Mouse (Mus musculus): Measurements from ENCODE around the gene Rnf151. TPM values are rescaled to one million over a fixed set of nuclear protein-coding genes. Genes with fewer than 3 reads are reported as not detected.

Gene Rnf151
- total and polyA plus RNA-seq, 2 experiments from 2014 or later = not detected

Other genes with a start within 250 kb of the Rnf151 start
Only the 30 nearest of the 33 such genes appear.
- gene Mlst8, start 239.0 kb downstream of the Rnf151 start, total RNA-seq (2014; rRNA removed) = 51.8 and 60.8 TPM in 2 replicates
- gene Mlst8, start 239.0 kb downstream of the Rnf151 start, polyA plus RNA-seq (2015; fragmentation: Nextera tagmentation; extraction: Ambion mirVana) = 28.4 and 29.5 TPM in 2 replicates
- 151 and 153 TPM in 2 replicates for gene Caskin1, start 229.5 kb downstream of the Rnf151 start, total RNA-seq (2014; rRNA removed)
- gene Caskin1, start 229.5 kb downstream of the Rnf151 start, polyA plus RNA-seq (2015; fragmentation: Nextera tagmentation; extraction: Ambion mirVana) = 43.9 and 47.5 TPM in 2 replicates
- gene Traf7, start 190.1 kb downstream of the Rnf151 start, total RNA-seq (2014; rRNA removed) = 175 and 179 TPM in 2 replicates
- gene Traf7, start 190.1 kb downstream of the Rnf151 start, polyA plus RNA-seq (2015; fragmentation: Nextera tagmentation; extraction: Ambion mirVana) = 71.4 and 73.6 TPM in 2 replicates
- gene Rab26, start 183.9 kb downstream of the Rnf151 start, total RNA-seq (2014; rRNA removed) = 4.4 and 7.6 TPM in 2 replicates
- 15.5 and 17.7 TPM in 2 replicates for gene Rab26, start 183.9 kb downstream of the Rnf151 start, polyA plus RNA-seq (2015; fragmentation: Nextera tagmentation; extraction: Ambion mirVana)
- gene Pkd1, start 168.2 kb downstream of the Rnf151 start, total RNA-seq (2014; rRNA removed) = 73.6 and 84.3 TPM in 2 replicates
- gene Pkd1, start 168.2 kb downstream of the Rnf151 start, polyA plus RNA-seq (2015; fragmentation: Nextera tagmentation; extraction: Ambion mirVana) = 13.6 and 14.5 TPM in 2 replicates
- gene Tsc2, start 85.4 kb downstream of the Rnf151 start, total RNA-seq (2014; rRNA removed) = 106 and 114 TPM in 2 replicates
- gene Tsc2, start 85.4 kb downstream of the Rnf151 start, polyA plus RNA-seq (2015; fragmentation: Nextera tagmentation; extraction: Ambion mirVana) = 56.6 and 61.7 TPM in 2 replicates
- gene Nthl1, start 85.4 kb downstream of the Rnf151 start, total RNA-seq (2014; rRNA removed) = 4.5 and 6.2 TPM in 2 replicates
- gene Nthl1, start 85.4 kb downstream of the Rnf151 start, polyA plus RNA-seq (2015; fragmentation: Nextera tagmentation; extraction: Ambion mirVana) = 6.0 and 7.2 TPM in 2 replicates
- 61.7 and 62.8 TPM in 2 replicates for gene Slc9a3r2, start 67.7 kb downstream of the Rnf151 start, total RNA-seq (2014; rRNA removed)
- gene Slc9a3r2, start 67.7 kb downstream of the Rnf151 start, polyA plus RNA-seq (2015; fragmentation: Nextera tagmentation; extraction: Ambion mirVana) = 52.1 and 52.7 TPM in 2 replicates
- not detected in 2 replicates for gene Npw, start 59.6 kb downstream of the Rnf151 start, total RNA-seq (2014; rRNA removed)
- 0.59 and 0.86 TPM in 2 replicates for gene Npw, start 59.6 kb downstream of the Rnf151 start, polyA plus RNA-seq (2015; fragmentation: Nextera tagmentation; extraction: Ambion mirVana)
- 36.4 and 40.0 TPM in 2 replicates for gene Zfp598, start 48.4 kb downstream of the Rnf151 start, total RNA-seq (2014; rRNA removed)
- 15.7 and 16.4 TPM in 2 replicates for gene Zfp598, start 48.4 kb downstream of the Rnf151 start, polyA plus RNA-seq (2015; fragmentation: Nextera tagmentation; extraction: Ambion mirVana)
- gene Syngr3, start 28.1 kb downstream of the Rnf151 start, total RNA-seq (2014; rRNA removed) = 330 and 376 TPM in 2 replicates
- gene Syngr3, start 28.1 kb downstream of the Rnf151 start, polyA plus RNA-seq (2015; fragmentation: Nextera tagmentation; extraction: Ambion mirVana) = 334 and 375 TPM in 2 replicates
- 28.0 and 44.3 TPM in 2 replicates for gene Gfer, start 21.9 kb downstream of the Rnf151 start, total RNA-seq (2014; rRNA removed)
- gene Gfer, start 21.9 kb downstream of the Rnf151 start, polyA plus RNA-seq (2015; fragmentation: Nextera tagmentation; extraction: Ambion mirVana) = 36.7 and 39.4 TPM in 2 replicates
- gene Noxo1, start 21.8 kb downstream of the Rnf151 start, total RNA-seq (2014; rRNA removed) = 7.2 and 11.1 TPM in 2 replicates
- gene Noxo1, start 21.8 kb downstream of the Rnf151 start, polyA plus RNA-seq (2015; fragmentation: Nextera tagmentation; extraction: Ambion mirVana) = 1.9 and 2.1 TPM in 2 replicates
- 44.0 and 56.4 TPM in 2 replicates for gene Tbl3, start 10.4 kb downstream of the Rnf151 start, total RNA-seq (2014; rRNA removed)
- 38.2 and 46.7 TPM in 2 replicates for gene Tbl3, start 10.4 kb downstream of the Rnf151 start, polyA plus RNA-seq (2015; fragmentation: Nextera tagmentation; extraction: Ambion mirVana)
- 2,209 and 2,389 TPM in 2 replicates for gene Rps2, start 53 bp upstream of the Rnf151 start, total RNA-seq (2014; rRNA removed)
- 749 and 802 TPM in 2 replicates for gene Rps2, start 53 bp upstream of the Rnf151 start, polyA plus RNA-seq (2015; fragmentation: Nextera tagmentation; extraction: Ambion mirVana)
- gene Ndufb10, start 6.4 kb upstream of the Rnf151 start, total RNA-seq (2014; rRNA removed) = 150 and 170 TPM in 2 replicates
- 344 and 349 TPM in 2 replicates for gene Ndufb10, start 6.4 kb upstream of the Rnf151 start, polyA plus RNA-seq (2015; fragmentation: Nextera tagmentation; extraction: Ambion mirVana)
- gene Rpl3l, start 9.8 kb upstream of the Rnf151 start, total RNA-seq (2014; rRNA removed) = not detected in 2 replicates
- gene Rpl3l, start 9.8 kb upstream of the Rnf151 start, polyA plus RNA-seq (2015; fragmentation: Nextera tagmentation; extraction: Ambion mirVana) = 0.21 and 0.37 TPM in 2 replicates
- 9.6 and 14.1 TPM in 2 replicates for gene Msrb1, start 18.6 kb upstream of the Rnf151 start, total RNA-seq (2014; rRNA removed)
- gene Msrb1, start 18.6 kb upstream of the Rnf151 start, polyA plus RNA-seq (2015; fragmentation: Nextera tagmentation; extraction: Ambion mirVana) = 20.6 and 22.6 TPM in 2 replicates
- 0.49 TPM in 1 of 2 replicates, not detected in the other for gene Hs3st6, start 34.9 kb upstream of the Rnf151 start, total RNA-seq (2014; rRNA removed)
- gene Hs3st6, start 34.9 kb upstream of the Rnf151 start, polyA plus RNA-seq (2015; fragmentation: Nextera tagmentation; extraction: Ambion mirVana) = 0.22 and 0.50 TPM in 2 replicates
- not detected in 2 replicates for gene Meiob, start 86.2 kb upstream of the Rnf151 start, total RNA-seq (2014; rRNA removed)
- gene Meiob, start 86.2 kb upstream of the Rnf151 start, polyA plus RNA-seq (2015; fragmentation: Nextera tagmentation; extraction: Ambion mirVana) = 0.12 TPM in 1 of 2 replicates, not detected in the other
- gene Hagh, start 122.1 kb upstream of the Rnf151 start, total RNA-seq (2014; rRNA removed) = 73.6 and 119 TPM in 2 replicates
- 74.0 and 79.5 TPM in 2 replicates for gene Hagh, start 122.1 kb upstream of the Rnf151 start, polyA plus RNA-seq (2015; fragmentation: Nextera tagmentation; extraction: Ambion mirVana)
- gene Fahd1, start 132.3 kb upstream of the Rnf151 start, total RNA-seq (2014; rRNA removed) = 11.7 and 14.0 TPM in 2 replicates
- gene Fahd1, start 132.3 kb upstream of the Rnf151 start, polyA plus RNA-seq (2015; fragmentation: Nextera tagmentation; extraction: Ambion mirVana) = 18.2 and 20.8 TPM in 2 replicates
- 0.28 TPM in 1 of 2 replicates, not detected in the other for gene Igfals, start 147.9 kb upstream of the Rnf151 start, total RNA-seq (2014; rRNA removed)
- gene Igfals, start 147.9 kb upstream of the Rnf151 start, polyA plus RNA-seq (2015; fragmentation: Nextera tagmentation; extraction: Ambion mirVana) = 0.31 TPM in 1 of 2 replicates, not detected in the other
- gene Nubp2, start 168.3 kb upstream of the Rnf151 start, total RNA-seq (2014; rRNA removed) = 39.6 and 60.2 TPM in 2 replicates
- gene Nubp2, start 168.3 kb upstream of the Rnf151 start, polyA plus RNA-seq (2015; fragmentation: Nextera tagmentation; extraction: Ambion mirVana) = 55.8 and 63.9 TPM in 2 replicates
- 87.5 and 105 TPM in 2 replicates for gene Spsb3, start 168.6 kb upstream of the Rnf151 start, total RNA-seq (2014; rRNA removed)
- gene Spsb3, start 168.6 kb upstream of the Rnf151 start, polyA plus RNA-seq (2015; fragmentation: Nextera tagmentation; extraction: Ambion mirVana) = 100 and 110 TPM in 2 replicates
- gene Eme2, start 177.0 kb upstream of the Rnf151 start, total RNA-seq (2014; rRNA removed) = 29.7 and 31.7 TPM in 2 replicates
- gene Eme2, start 177.0 kb upstream of the Rnf151 start, polyA plus RNA-seq (2015; fragmentation: Nextera tagmentation; extraction: Ambion mirVana) = 20.2 and 22.5 TPM in 2 replicates
- 43.8 and 46.1 TPM in 2 replicates for gene Mrps34, start 177.1 kb upstream of the Rnf151 start, total RNA-seq (2014; rRNA removed)
- 128 and 131 TPM in 2 replicates for gene Mrps34, start 177.1 kb upstream of the Rnf151 start, polyA plus RNA-seq (2015; fragmentation: Nextera tagmentation; extraction: Ambion mirVana)
- gene Nme3, start 178.4 kb upstream of the Rnf151 start, total RNA-seq (2014; rRNA removed) = 54.4 and 65.3 TPM in 2 replicates
- gene Nme3, start 178.4 kb upstream of the Rnf151 start, polyA plus RNA-seq (2015; fragmentation: Nextera tagmentation; extraction: Ambion mirVana) = 98.3 and 105 TPM in 2 replicates
- 153 and 168 TPM in 2 replicates for gene Mapk8ip3, start 218.9 kb upstream of the Rnf151 start, total RNA-seq (2014; rRNA removed)
- 70.5 and 72.5 TPM in 2 replicates for gene Mapk8ip3, start 218.9 kb upstream of the Rnf151 start, polyA plus RNA-seq (2015; fragmentation: Nextera tagmentation; extraction: Ambion mirVana)
- 60.7 and 61.0 TPM in 2 replicates for gene Jpt2, start 242.6 kb upstream of the Rnf151 start, total RNA-seq (2014; rRNA removed)
- gene Jpt2, start 242.6 kb upstream of the Rnf151 start, polyA plus RNA-seq (2015; fragmentation: Nextera tagmentation; extraction: Ambion mirVana) = 64.5 and 66.7 TPM in 2 replicates